Mouse (Mus musculus): ENCODE results near the gene Ubtd2.

GRCm38 (mm10) chr11:32546483-32546882, 91.3 kb downstream of the Ubtd2 start:
- TF ChIP-seq CTCF (IDR thresholded peaks at IDR 0.05; ENCODE audit: extremely low read depth, insufficient read depth, insufficient read length, insufficient replicate concordance) (no peak), POLR2A (IDR thresholded peaks at IDR 0.05; ENCODE audit: low read depth, low read length) (no peak)
